Mouse (Mus musculus) G1E (cell line): Measurements from ENCODE around the gene Camkk2. TPM values are rescaled to one million over a fixed set of nuclear protein-coding genes. Genes with fewer than 3 reads are reported as not detected.

ENCODE experiments used
- ATAC-seq: 2 replicates; pipeline ENCODE4 v1.8.0; 2016; ENCODE audit warnings: mild to moderate bottlenecking; ENCODE audit not compliant: insufficient number of reproducible peaks, poor library complexity, low FRiP score, severe bottlenecking; ENCODE audit errors: extremely low read depth
- DNase-seq: peaks from one replicate; pipeline ENCODE4 v3.0.0; 2012; ENCODE audit warnings: low spot score
- H3K27me3 ChIP-seq: 2 replicates; pipeline ENCODE4 v1.6.1; 2012; ENCODE audit warnings: mild to moderate bottlenecking, low read length, inconsistent platforms; ENCODE audit not compliant: insufficient read depth
- H3K36me3 ChIP-seq: replicated peaks from 2 replicates; pipeline ENCODE3; 2012; ENCODE audit warnings: mild to moderate bottlenecking, inconsistent platforms
- H3K4me1 ChIP-seq: 2 replicates; pipeline ENCODE4 v1.6.1; 2012; ENCODE audit warnings: low read depth, low read length, inconsistent platforms, mixed read lengths; ENCODE audit not compliant: insufficient read depth
- H3K4me3 ChIP-seq: 2 replicates; pipeline ENCODE4 v1.5.1; 2012; ENCODE audit warnings: low read depth, mild to moderate bottlenecking, inconsistent platforms, low read length, moderate library complexity, mixed read lengths
- H3K9me3 ChIP-seq: replicated peaks from 2 replicates; pipeline ENCODE4 v1.6.1; 2012; ENCODE audit warnings: inconsistent platforms
- CTCF ChIP-seq: IDR thresholded peaks from 2 replicates; pipeline ENCODE4 v1.5.1; 2012; ENCODE audit warnings: low read depth, low read length, inconsistent platforms, mixed read lengths
- GATA1 ChIP-seq: IDR thresholded peaks from 2 replicates; pipeline ENCODE4 v1.6.1; 2012; ENCODE audit warnings: borderline replicate concordance, low read length, inconsistent platforms, mixed read lengths
- GATA2 ChIP-seq: IDR thresholded peaks from 2 replicates; pipeline ENCODE4 v1.6.1; 2012; ENCODE audit warnings: low read depth, low read length, inconsistent platforms, borderline replicate concordance
- POLR2AphosphoS5 ChIP-seq: IDR thresholded peaks from 2 replicates; pipeline ENCODE4 v1.6.1; 2012; ENCODE audit warnings: low read depth, low read length, inconsistent platforms; ENCODE audit not compliant: insufficient replicate concordance
- TAL1 ChIP-seq: conservative IDR thresholded peaks from 2 replicates; pipeline ENCODE4 v1.6.1; 2012; ENCODE audit warnings: low read depth, low read length, inconsistent platforms, mixed read lengths
- polyA plus RNA-seq: library from polyadenylated mRNA; stranded (reverse); fragments of >175 nt; gene quantifications from 2 replicates; pipeline ENCODE4 v1.2.3, GENCODE M21; 2012
- total RNA-seq, 2 experiments: library from RNA; stranded (forward) in 1 of 2; stranded (reverse) in 1 of 2; fragments of 200-1000 nt in 1 of 2; fragments of >200 nt in 1 of 2; fragmentation: Nextera tagmentation in 1 of 2; gene quantifications; 2 replicates each; pipeline ENCODE4 v1.2.3; 2014 to 2017

The Camkk2 gene
- 9.6 and 12.5 TPM in 2 replicates for total RNA-seq (2014; fragmentation: Nextera tagmentation)
- 9.2 and 9.7 TPM in 2 replicates for total RNA-seq (2017)
- polyA plus RNA-seq = 18.2 and 21.9 TPM in 2 replicates

GRCm38 (mm10) chr5:122779277-122779834, at the start of gene Camkk2:
TSS of gene Camkk2 (minus strand) at chr5:122779409.
- Histone ChIP-seq H3K27me3 (peaks cover 6% of the 10 kb centered on the region; the same call in 1 of the 2 replicates), H3K36me3 (peaks cover 13% of the 10 kb centered on the region), H3K9me3 (no peaks in the 10 kb centered on the region), H3K4me1 (peaks cover 47% of the 10 kb centered on the region), H3K4me3 (peak within 1 kb of the TSS; percentile 78)
- DNase-seq (peak; percentile 95), ATAC-seq (no peak)
- TF ChIP-seq GATA2 (no peak), GATA1 (no peak), CTCF (no peak), TAL1 (no peak), POLR2AphosphoS5 (no peak)

- Histone ChIP-seq H3K9me3 (no peaks in the 10 kb centered on the region), H3K36me3 (peaks cover under 1% of the 10 kb centered on the region), H3K27me3 (no peaks in the 10 kb centered on the region), H3K4me1 (peaks cover 17% of the 10 kb centered on the region), H3K4me3 (no peak overlapping the region)
- no peak for ATAC-seq
- no peak for DNase-seq
- TF ChIP-seq POLR2AphosphoS5 (no peak), CTCF (no peak), GATA2 (no peak), GATA1 (no peak), TAL1 (no peak)
These were observed 45.9 kb upstream of the Camkk2 start for GRCm38 (mm10) chr5:122825099-122825498.

GRCm38 (mm10) chr5:122824450-122824849, 45.2 kb upstream of the Camkk2 start:
- H3K27me3 ChIP-seq = no peaks in the 10 kb centered on the region
- peaks cover 6% of the 10 kb centered on the region for H3K36me3 ChIP-seq
- DNase-seq (no peak), ATAC-seq (no peak)
- no peaks in the 10 kb centered on the region for H3K9me3 ChIP-seq
- peaks cover 22% of the 10 kb centered on the region for H3K4me1 ChIP-seq
- no peak overlapping the region for H3K4me3 ChIP-seq
- TF ChIP-seq GATA1 (no peak), CTCF (no peak), POLR2AphosphoS5 (no peak), TAL1 (no peak), GATA2 (no peak)

GRCm38 (mm10) chr5:122823976-122824375, 44.8 kb upstream of the Camkk2 start:
- peaks cover 11% of the 10 kb centered on the region for H3K36me3 ChIP-seq
- ATAC-seq (no peak), DNase-seq (no peak)
- no peaks in the 10 kb centered on the region for H3K27me3 ChIP-seq
- H3K4me3 ChIP-seq = no peak overlapping the region
- TF ChIP-seq GATA2 (no peak), POLR2AphosphoS5 (no peak), TAL1 (no peak), CTCF (no peak)
- H3K4me1 ChIP-seq = peaks cover 25% of the 10 kb centered on the region
- no peaks in the 10 kb centered on the region for H3K9me3 ChIP-seq

GRCm38 (mm10) chr5:122822441-122822840, 43.2 kb upstream of the Camkk2 start:
- Histone ChIP-seq H3K27me3 (no peaks in the 10 kb centered on the region), H3K4me3 (no peak overlapping the region), H3K9me3 (no peaks in the 10 kb centered on the region), H3K36me3 (peaks cover 26% of the 10 kb centered on the region), H3K4me1 (peaks cover 38% of the 10 kb centered on the region)
- DNase-seq (no peak), ATAC-seq (no peak)
- TF ChIP-seq TAL1 (no peak), GATA1 (no peak), POLR2AphosphoS5 (no peak), CTCF (no peak), GATA2 (no peak)

GRCm38 (mm10) chr5:122821524-122821885, 42.3 kb upstream of the Camkk2 start:
- DNase-seq (peak; percentile 15), ATAC-seq (peak; percentile 30; the same call in 1 of the 2 replicates)
- Histone ChIP-seq H3K36me3 (peaks cover 35% of the 10 kb centered on the region), H3K27me3 (no peaks in the 10 kb centered on the region), H3K9me3 (no peaks in the 10 kb centered on the region), H3K4me1 (peaks cover 38% of the 10 kb centered on the region), H3K4me3 (peak overlapping the region; percentile 96)
- no peak for TF ChIP-seq GATA1
- TF ChIP-seq POLR2AphosphoS5 = no peak
- no peak for TF ChIP-seq GATA2
- TF ChIP-seq CTCF = no peak
- TF ChIP-seq TAL1 = no peak
